Mouse (Mus musculus) limb, embryonic 13.5 days (tissue): ENCODE measurements around the gene Olfr430. TPM values are rescaled to one million over a fixed set of nuclear protein-coding genes. Genes with fewer than 3 reads are reported as not detected.

Source experiments
- ATAC-seq: fragments of 200-750 bp; cut with Nextera tagmentation; 2 replicates; pipeline ENCODE4 v1.8.0; 2017; ENCODE audit warnings: low read depth, moderate number of reproducible peaks, moderate TSS enrichment; ENCODE audit not compliant: low FRiP score
- H3K27ac ChIP-seq: fragments of 300-500 bp; sonication (generic); 2 replicates; pipeline ENCODE4 v1.5.1; 2015; ENCODE audit warnings: inconsistent platforms, mild to moderate bottlenecking, moderate library complexity
- H3K27me3 ChIP-seq: fragments of 300-500 bp; sonication (generic); 2 replicates; pipeline ENCODE4 v1.6.1; 2015; ENCODE audit warnings: mild to moderate bottlenecking, inconsistent platforms
- H3K36me3 ChIP-seq: fragments of 300-500 bp; sonication (generic); 2 replicates; pipeline ENCODE4 v1.6.1; 2015; ENCODE audit warnings: inconsistent platforms, mild to moderate bottlenecking, moderate library complexity
- H3K4me1 ChIP-seq: fragments of 300-500 bp; sonication (generic); 2 replicates; pipeline ENCODE4 v1.6.1; 2015; ENCODE audit warnings: inconsistent platforms
- H3K4me2 ChIP-seq: fragments of 300-500 bp; sonication (generic); replicated peaks from 2 replicates; pipeline ENCODE4 v1.6.1; 2015; ENCODE audit warnings: inconsistent platforms, mild to moderate bottlenecking, moderate library complexity
- H3K4me3 ChIP-seq: fragments of 300-500 bp; sonication (generic); 2 replicates; pipeline ENCODE4 v1.5.1; 2015; ENCODE audit warnings: moderate library complexity, mild to moderate bottlenecking, inconsistent platforms
- H3K9ac ChIP-seq: fragments of 300-500 bp; sonication (generic); 2 replicates; pipeline ENCODE4 v1.6.1; 2015; ENCODE audit warnings: mild to moderate bottlenecking, inconsistent platforms
- H3K9me3 ChIP-seq: fragments of 300-500 bp; sonication (generic); 2 replicates; pipeline ENCODE4 v1.6.1; 2016; ENCODE audit warnings: inconsistent platforms
- WGBS: fragments of 180-500 bp; shearing (Covaris S2); methylation state at CpG from one replicate; pipeline ENCODE4 v1.1.7; 2015; 5-methylcytosine and 5-hydroxymethylcytosine counted together
- polyA plus RNA-seq: library from polyadenylated mRNA; unstranded; fragments of >200 nt; fragmentation: Nextera tagmentation; extraction: Ambion mirVana; gene quantifications from 2 replicates; pipeline ENCODE4 v1.2.1, GENCODE M21; 2015

Olfr430 gene
- polyA plus RNA-seq, 1 experiment from 2014 or later: not detected

DNA sequence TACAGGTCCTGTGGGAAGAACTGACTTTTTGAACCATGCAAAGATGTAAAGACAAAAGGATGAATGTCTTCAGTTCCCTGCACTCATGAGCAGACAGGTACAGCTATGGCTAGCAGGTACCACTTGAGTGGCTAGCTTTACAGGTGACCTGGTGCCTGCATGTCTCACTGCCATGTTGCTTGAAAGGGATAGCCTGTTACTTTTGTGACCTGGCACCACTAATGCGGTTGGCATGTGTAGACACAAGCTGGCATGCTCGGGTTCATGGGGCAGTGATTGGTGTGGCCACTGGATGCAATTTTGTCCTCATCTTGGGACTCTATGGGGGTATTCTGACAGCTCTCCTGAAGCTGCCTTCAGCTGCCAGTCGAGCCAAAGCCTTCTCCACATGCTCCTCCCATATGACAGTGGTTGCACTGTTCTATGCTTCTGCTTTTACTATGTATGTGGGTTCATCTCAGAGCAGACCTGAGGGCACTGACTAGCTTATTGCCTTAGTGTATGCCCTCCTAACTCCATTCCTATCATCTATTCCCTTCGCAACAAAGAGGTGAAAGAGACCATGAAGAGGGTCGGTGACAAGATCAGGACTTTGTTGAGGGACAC lies 14.4 kb upstream of the Olfr430 start:
- ATAC-seq: no peak
- Histone ChIP-seq H3K9ac (no peak overlapping the region), H3K36me3 (no peaks in the 10 kb centered on the region), H3K27ac (no peak overlapping the region), H3K9me3 (no peaks in the 10 kb centered on the region), H3K4me3 (no peak overlapping the region), H3K27me3 (no peaks in the 10 kb centered on the region), H3K4me2 (no peak overlapping the region), H3K4me1 (no peaks in the 10 kb centered on the region)
- 80% methylated on average over 5 of the region's 5 CpGs for WGBS

DNA sequence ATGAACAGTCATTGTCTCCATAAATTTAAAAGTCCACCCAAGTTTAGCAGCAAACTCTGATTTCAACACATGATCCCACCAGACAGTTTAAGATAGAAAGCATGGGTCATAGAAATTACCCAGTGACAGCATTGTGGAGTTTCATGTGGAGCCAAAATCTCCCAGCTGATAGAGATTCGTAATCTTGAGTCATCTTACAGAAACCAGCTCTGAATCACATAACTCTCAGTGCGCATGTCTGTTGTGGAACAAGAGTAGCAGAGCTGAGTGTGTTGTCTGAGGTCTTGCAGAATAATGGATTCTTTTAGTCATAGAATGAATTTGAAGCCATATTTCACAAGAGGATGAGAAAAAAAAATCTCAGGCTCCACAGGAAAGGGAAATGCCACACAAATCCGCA lies 13.4 kb upstream of the Olfr430 start:
- Histone ChIP-seq H3K4me1 (no peaks in the 10 kb centered on the region), H3K27ac (no peak overlapping the region), H3K27me3 (no peaks in the 10 kb centered on the region), H3K9me3 (no peaks in the 10 kb centered on the region), H3K9ac (no peak overlapping the region), H3K4me2 (no peak overlapping the region), H3K36me3 (no peaks in the 10 kb centered on the region), H3K4me3 (no peak overlapping the region)
- no peak for ATAC-seq
- 85% methylated on average over 3 of the region's 3 CpGs for WGBS

DNA sequence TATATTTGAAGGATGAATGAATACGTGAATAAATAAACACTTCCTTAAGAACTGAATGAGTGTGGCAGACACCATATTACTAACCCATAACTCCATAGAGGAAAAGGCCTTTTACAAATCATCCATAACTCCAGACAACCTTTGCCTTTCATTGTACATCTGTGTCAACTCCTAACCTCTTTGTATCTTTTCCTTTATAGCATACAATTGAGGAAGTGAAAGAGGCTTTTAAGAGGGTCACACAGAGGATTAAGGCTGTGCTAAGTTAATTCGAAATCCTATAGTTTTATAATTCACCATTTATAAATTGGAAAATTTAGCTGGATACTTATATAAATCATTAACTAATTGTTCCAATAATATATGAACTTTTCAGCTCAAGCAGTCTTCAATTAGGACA lies 11.2 kb upstream of the Olfr430 start:
- Histone ChIP-seq H3K27me3 (no peaks in the 10 kb centered on the region), H3K4me1 (no peaks in the 10 kb centered on the region), H3K27ac (no peak overlapping the region), H3K4me2 (no peak overlapping the region), H3K4me3 (no peak overlapping the region), H3K36me3 (no peaks in the 10 kb centered on the region), H3K9me3 (no peaks in the 10 kb centered on the region), H3K9ac (no peak overlapping the region)
- 84% methylated on average over 2 of the region's 2 CpGs for WGBS
- no peak for ATAC-seq

GRCm38 (mm10) chr1:174084031-174084430 lies 17.6 kb downstream of the Olfr430 start, which contains the start of gene Olfr429:
Olfr429 (plus strand) TSS chr1:174084331.
- no peak within 1 kb of the TSS for H3K27ac ChIP-seq
- H3K4me2 ChIP-seq: no peak within 1 kb of the TSS
- no peaks in the 10 kb centered on the region for H3K36me3 ChIP-seq
- no peaks in the 10 kb centered on the region for H3K27me3 ChIP-seq
- WGBS: 84% methylated on average over 2 of the region's 2 CpGs
- H3K4me1 ChIP-seq: no peaks in the 10 kb centered on the region
- H3K4me3 ChIP-seq: no peak within 1 kb of the TSS
- H3K9ac ChIP-seq: no peak within 1 kb of the TSS
- no peak for ATAC-seq
- no peaks in the 10 kb centered on the region for H3K9me3 ChIP-seq

- 83% methylated on average over 1 of the region's 1 CpGs for WGBS
These were observed 30.2 kb downstream of the Olfr430 start, which contains the start of gene Olfr427 for GRCm38 (mm10) chr1:174096591-174096990. Olfr427 (plus strand) TSS chr1:174096891.

GRCm38 (mm10) chr1:174103735-174104134 lies 37.3 kb downstream of the Olfr430 start:
- no peak for ATAC-seq
- 63% methylated on average over 2 of the region's 2 CpGs for WGBS
- no peaks in the 10 kb centered on the region for H3K36me3 ChIP-seq

More at GRCm38 (mm10) chr1:174096591-174096990, 30.2 kb downstream of the Olfr430 start, which contains the start of gene Olfr427:
- H3K4me2 ChIP-seq: no peak within 1 kb of the TSS
- no peak within 1 kb of the TSS for H3K27ac ChIP-seq
- no peaks in the 10 kb centered on the region for H3K4me1 ChIP-seq
- no peak within 1 kb of the TSS for H3K4me3 ChIP-seq
- no peaks in the 10 kb centered on the region for H3K9me3 ChIP-seq
- H3K27me3 ChIP-seq: no peaks in the 10 kb centered on the region
- no peaks in the 10 kb centered on the region for H3K36me3 ChIP-seq
- ATAC-seq: no peak
- H3K9ac ChIP-seq: no peak within 1 kb of the TSS

GRCm38 (mm10) chr1:174121062-174121461 lies 54.7 kb downstream of the Olfr430 start, which contains the start of gene Olfr231:
Olfr231 (minus strand) TSS chr1:174121162.
- Histone ChIP-seq H3K4me1 (no peaks in the 10 kb centered on the region), H3K27ac (no peak within 1 kb of the TSS), H3K9ac (no peak within 1 kb of the TSS), H3K4me2 (no peak within 1 kb of the TSS), H3K27me3 (no peaks in the 10 kb centered on the region), H3K36me3 (no peaks in the 10 kb centered on the region), H3K9me3 (no peaks in the 10 kb centered on the region), H3K4me3 (no peak within 1 kb of the TSS)
- WGBS: 50% methylated on average over 2 of the region's 2 CpGs
- no peak for ATAC-seq

More at GRCm38 (mm10) chr1:174103735-174104134, 37.3 kb downstream of the Olfr430 start:
- H3K27ac ChIP-seq: no peak overlapping the region
- no peak overlapping the region for H3K9ac ChIP-seq
- no peaks in the 10 kb centered on the region for H3K4me1 ChIP-seq
- no peaks in the 10 kb centered on the region for H3K9me3 ChIP-seq
- H3K4me3 ChIP-seq: no peak overlapping the region
- no peak overlapping the region for H3K4me2 ChIP-seq
- H3K27me3 ChIP-seq: no peaks in the 10 kb centered on the region

Other genes starting within 250 kb of the Olfr430 start
- 0.48 and 0.72 TPM in 2 replicates for gene Ifi211, start 153.6 kb upstream of the Olfr430 start, polyA plus RNA-seq
- 1.1 and 1.7 TPM in 2 replicates for gene Mndal, start 124.1 kb upstream of the Olfr430 start, polyA plus RNA-seq
- 0.70 and 0.78 TPM in 2 replicates for gene Ifi203, start 123.9 kb upstream of the Olfr430 start, polyA plus RNA-seq
- 0.57 and 0.60 TPM in 2 replicates for gene Ifi202b, start 83.9 kb upstream of the Olfr430 start, polyA plus RNA-seq
- 0.22 and 0.29 TPM in 2 replicates for gene Ifi205, start 34.8 kb upstream of the Olfr430 start, polyA plus RNA-seq
- 0.05 TPM in 1 of 2 replicates, not detected in the other for gene Olfr433, start 25.9 kb upstream of the Olfr430 start, polyA plus RNA-seq
- gene Olfr432, start 17.4 kb upstream of the Olfr430 start, polyA plus RNA-seq: not detected in 2 replicates
- not detected in 2 replicates for gene Olfr429, start 17.7 kb downstream of the Olfr430 start, polyA plus RNA-seq
- gene Olfr427, start 30.3 kb downstream of the Olfr430 start, polyA plus RNA-seq: not detected in 2 replicates
- not detected in 2 replicates for gene Olfr231, start 54.6 kb downstream of the Olfr430 start, polyA plus RNA-seq
- not detected in 2 replicates for gene Olfr424, start 64.9 kb downstream of the Olfr430 start, polyA plus RNA-seq
- not detected in 2 replicates for gene Olfr420, start 89.0 kb downstream of the Olfr430 start, polyA plus RNA-seq
- gene Spta1, start 106.2 kb downstream of the Olfr430 start, polyA plus RNA-seq: 0.27 and 0.59 TPM in 2 replicates
- gene Olfr419, start 185.5 kb downstream of the Olfr430 start, polyA plus RNA-seq: not detected in 2 replicates